Mouse (Mus musculus): ENCODE results near the gene Scly.

Scly gene

DNA sequence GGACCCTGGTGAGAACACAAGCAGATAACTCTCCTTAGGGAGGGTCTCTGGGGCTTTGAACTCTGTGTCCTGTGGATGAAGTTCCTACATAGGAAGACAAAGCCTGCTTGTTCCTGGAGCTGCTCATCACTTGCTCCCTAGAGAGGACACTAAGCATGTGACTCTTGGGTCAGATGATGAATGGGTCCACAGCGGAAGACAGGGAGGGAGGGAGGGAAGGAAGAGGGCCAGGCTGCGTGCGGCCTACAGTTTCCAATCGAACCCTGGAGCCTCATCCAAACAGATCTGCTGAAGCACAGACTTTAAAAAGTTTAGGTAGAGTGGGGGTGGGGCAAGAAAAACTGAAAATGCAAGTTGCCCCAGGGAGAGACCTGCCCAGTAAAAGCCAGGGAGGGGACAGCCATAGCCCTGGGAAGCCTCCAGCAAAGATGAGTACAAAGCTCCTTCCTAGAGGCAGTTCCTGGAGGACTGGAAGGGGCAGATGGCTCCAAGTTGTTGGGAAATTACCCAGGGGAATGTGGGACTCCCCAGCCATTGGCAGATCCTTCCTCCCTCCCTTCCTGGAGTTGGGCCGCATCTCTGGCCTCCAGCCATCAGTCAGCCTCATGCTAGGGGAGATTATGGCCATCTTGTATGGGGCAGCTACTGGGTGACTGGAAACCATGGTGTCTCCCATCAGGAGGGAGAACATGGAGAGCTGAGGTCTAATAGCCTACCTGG is 1.7 kb downstream of the Scly start:
- DNase-seq (ENCODE audit: low read depth, low spot score), result no peak

DNA sequence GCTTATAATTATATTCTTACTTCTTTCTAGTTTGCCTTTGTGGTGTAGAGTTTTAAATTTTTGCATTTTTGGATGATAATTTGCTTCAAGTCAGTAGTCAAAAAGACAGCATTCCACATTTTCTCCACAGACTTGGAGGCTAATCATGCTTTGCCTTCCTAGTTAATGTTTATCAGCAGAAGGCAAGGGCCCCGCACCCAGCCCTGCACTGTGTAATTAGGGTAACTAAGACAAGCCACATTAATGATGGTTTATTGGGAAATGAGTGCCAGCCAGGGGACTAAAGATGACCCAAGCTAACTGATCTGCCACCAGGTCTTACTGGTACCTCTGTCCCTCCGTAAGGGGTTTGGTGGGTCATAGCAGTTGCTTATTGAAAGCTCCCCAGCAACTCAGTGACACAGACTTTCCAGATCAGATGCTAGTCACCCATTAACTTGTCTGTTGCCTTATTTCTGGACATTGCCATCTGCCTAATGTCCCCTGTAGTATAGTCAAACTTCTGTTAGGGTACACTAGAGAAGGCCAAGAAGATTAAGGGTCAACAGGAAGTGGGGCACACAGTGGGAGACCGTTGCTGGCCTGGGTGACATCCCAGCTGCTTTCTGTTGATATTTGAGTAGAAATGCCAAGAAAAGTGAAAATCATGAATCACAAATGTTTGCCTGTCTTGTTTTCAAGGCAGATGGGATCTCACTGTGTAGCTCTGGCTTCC is 3.2 kb downstream of the Scly start:
- DNase-seq (ENCODE audit: low read depth, low spot score), result no peak

DNA sequence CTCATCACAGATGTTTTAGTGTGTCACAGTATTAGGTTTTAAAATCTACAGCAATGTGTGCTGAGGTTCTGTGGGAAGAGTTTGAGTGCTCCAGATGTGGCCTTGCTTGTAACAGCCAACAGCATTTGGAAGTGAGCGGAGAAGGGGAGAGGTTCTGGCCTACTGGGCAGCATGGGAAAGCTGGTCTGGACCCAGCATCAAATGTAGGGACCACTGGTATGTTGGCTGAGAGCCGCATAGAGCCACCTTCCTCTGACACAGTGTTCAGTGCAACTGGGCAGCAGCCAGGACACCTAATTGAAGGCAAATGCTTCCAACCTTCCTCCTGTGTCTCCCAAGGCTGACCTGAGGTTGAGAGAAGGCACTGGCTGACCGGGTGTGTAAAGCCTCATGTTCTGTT is 3.9 kb downstream of the Scly start:
- DNase-seq (ENCODE audit: low read depth, low spot score), result no peak

DNA sequence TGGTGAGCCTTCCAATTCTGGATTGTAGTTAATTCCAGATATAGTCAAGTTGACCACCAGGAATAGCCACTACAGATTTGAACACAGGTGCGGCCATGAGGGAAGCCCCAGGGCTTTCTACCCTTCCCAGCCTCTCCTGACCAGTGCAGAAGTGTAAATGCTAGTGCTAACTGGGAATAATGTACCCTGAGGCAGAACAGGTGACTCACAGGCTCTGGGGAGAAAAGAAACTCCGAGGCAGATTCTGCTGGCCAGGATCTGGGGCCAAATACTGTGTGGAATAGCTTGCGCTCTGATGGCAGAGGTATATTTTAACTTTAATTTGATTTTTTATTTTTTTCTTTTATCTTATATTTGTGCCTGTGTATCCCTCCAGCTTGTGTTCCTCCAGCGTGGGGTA is 6.5 kb downstream of the Scly start:
- no peak for DNase-seq (ENCODE audit: low read depth, low spot score)

DNA sequence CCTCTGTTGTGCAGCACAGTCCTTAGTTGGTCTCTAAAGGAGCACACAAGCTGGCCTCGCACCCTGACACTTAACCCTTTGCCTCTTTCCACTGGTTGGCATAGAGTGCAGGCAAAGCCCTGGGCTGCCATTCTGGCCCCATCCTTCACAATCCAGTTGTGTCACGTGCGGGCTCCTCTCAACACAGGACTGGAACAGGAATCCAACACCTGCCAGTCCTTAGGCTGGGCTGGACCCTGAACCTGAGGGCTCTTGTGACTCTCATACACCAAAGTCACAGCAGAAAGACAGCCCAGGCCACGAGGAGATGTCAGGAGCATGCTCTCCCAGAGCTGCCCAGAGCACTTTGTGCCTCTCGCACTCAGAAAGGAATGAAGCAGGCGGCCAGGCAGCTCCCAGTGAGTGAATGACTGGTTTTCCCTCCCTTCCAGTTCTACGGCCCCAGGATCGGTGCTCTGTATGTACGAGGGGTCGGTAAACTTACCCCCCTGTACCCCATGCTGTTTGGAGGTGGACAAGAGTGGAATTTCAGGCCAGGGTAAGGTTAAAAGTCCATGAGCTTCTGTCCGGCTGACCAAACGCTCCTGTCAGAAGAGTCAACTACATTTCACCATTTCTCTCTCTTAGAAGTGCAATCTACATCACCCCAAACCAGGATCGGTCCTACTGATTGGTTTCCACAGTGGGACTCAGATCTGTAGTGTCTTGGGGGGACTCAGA is 11.4 kb downstream of the Scly start:
- DNase-seq (ENCODE audit: low read depth, low spot score), result no peak

DNA sequence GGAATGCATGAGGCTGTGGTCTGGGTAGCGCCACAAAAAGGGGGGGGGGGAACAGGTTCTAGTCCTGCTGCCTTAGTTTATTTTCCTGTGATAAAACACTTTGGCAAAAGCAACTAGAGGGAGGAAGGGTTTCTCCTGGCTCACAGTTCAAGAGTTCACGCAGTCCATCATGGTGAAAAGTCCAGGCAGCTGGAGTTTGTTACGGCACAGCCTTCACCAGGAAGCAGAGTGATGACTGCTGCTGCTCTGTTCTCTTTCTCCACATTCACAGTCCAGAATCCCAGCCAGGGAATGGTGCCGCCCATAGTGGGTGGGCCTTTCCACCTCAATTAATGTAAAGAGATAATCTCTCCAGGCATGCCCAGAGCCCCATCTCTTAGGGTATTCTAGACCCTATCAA is 14.1 kb downstream of the Scly start:
- no peak for DNase-seq (ENCODE audit: low read depth, low spot score)

DNA sequence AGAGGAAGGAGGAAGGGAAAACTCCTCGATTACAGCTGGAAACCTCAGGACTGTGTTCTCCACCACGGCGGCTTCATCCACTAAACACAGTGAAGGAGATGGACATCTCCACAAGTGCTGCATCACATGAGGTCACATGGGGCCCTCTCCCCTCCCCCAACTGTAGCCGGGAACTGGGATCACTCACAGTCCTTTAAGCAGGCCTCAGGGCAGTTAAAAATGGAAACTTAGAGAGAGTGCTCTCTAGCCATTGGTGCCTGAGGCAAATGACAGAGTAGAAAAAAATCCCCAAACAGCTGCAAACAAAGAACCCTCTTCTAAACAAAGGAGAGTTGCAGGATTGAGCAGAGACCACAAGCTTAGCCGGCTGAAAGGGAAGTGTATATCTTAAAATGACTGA is 15.1 kb downstream of the Scly start:
- no peak for DNase-seq (ENCODE audit: low read depth, low spot score)

DNA sequence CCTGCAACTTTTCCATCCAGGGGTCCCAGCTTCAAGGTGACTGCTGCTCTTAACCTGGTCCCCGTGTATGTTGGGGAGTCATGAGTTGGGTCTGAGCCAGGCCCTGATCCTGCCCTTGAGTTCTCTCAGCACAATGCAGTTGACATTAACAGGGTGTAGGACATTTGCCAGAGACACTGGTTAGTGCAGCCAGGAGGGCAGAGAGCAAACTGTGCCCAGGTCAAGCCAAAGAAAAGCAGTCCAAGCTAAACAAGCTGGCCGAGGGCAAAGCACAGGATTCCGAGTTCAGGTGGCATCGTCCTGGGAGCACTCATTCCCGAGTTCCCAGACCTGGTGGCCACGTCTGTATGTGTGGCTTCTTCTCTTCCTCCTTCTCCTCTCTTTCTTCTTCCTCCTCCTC is 19.5 kb downstream of the Scly start:
- DNase-seq (ENCODE audit: low read depth, low spot score), result no peak

DNA sequence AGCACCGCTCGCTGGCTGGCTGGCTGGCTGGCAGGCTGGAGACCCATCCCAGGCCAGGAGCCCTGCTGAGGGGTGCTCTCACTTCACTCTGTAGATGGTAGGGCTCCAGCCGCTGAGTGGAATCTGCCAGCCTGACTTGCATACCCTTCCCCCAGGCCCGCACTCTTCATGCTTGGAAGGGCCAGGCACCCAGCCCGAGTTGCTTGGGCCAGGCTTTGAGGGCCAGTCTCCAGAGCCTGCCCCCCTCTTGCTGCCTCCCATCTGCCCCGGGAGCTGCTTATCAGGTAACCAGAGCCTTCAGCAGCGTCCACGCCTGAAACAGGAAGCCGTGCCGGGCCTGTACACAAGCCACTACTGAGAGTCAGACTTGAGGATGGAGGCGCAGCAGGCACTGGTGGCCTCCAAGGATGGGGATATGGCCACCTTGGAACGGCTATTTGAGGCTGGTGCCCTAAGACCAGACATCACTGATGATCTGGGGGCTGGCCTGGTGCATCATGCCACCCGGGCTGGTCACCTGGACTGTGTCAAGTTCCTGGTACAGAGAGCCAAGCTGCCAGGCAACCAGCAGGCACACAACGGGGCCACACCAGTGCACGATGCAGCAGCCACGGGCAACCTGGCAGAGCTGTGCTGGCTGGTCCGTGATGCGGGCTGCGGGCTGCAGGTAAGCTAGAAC is 23.8 kb downstream of the Scly start, which contains the start of gene Espnl:
Gene Espnl, plus strand, starts transcription at position 316 of the 679 bp plus-strand sequence.
- no peak for DNase-seq (ENCODE audit: low read depth, low spot score)

DNA sequence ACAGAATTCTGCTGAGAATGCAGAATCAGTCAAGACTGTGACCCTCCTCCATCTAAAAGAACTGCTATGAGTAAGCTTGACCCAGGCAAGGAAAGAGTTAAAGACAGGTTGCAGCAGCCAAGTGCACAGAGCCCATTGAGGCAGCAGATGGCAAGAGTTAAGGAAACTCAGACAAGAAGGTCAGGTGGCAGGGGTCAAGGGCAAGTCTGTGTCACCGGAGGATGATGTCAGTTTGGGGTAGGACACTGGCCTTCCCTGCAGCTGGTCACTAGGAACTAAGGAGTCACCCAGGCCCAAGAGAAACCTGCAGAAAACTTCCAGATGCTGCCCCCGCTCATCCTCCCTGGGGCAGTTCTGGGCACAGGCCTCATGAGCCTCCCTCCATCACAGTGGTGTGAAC is 26.5 kb downstream of the Scly start:
- no peak for DNase-seq (ENCODE audit: low read depth, low spot score)

DNA sequence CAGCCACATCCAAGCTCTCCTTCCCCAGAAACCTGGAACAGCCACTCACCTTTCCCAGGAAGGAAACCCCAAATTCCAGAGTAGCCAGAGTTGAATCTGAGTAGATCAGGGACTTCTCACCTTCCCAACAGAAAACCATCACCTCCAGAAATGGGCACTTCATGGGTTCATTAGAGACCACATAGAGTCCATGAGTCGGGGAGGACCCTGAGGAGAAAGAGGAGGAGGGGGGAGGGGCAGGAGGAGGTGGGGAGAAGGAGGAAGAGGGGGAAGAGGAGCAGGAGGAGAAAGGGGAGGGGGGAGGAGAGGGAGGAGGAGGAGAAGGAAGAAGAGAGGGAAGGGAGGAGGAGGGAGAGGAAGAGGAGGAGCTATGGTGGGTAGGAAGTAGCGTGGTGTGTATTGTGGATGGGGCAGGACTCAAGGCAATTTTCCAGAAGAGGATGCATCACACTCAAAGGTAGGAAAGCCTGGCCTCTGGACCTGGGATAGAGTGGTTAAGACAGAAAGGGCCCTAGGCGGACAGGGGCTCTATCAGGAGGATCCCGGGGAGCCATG is 27.4 kb downstream of the Scly start:
- DNase-seq (ENCODE audit: low read depth, low spot score), result no peak

DNA sequence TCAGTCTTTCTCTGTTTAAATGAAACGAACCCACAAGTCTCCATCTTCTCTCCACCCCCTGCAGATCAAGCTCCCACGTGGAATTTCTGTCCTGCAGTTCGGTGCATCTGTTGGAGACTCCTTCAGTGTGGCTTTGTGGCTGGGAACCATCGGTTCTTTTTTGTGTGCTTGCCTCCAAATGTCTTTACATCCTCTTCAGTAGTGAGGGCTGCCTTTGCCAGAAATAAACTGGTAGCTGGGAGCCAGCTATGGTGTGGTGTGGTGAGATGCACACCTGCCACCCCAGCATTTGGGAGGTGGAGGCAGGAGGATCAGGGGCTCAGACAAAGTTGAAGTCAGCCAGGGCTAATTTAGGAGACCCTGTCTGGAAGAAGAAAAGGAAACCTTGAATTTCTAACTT is 34.0 kb downstream of the Scly start:
- no peak for DNase-seq (ENCODE audit: low read depth, low spot score)

DNA sequence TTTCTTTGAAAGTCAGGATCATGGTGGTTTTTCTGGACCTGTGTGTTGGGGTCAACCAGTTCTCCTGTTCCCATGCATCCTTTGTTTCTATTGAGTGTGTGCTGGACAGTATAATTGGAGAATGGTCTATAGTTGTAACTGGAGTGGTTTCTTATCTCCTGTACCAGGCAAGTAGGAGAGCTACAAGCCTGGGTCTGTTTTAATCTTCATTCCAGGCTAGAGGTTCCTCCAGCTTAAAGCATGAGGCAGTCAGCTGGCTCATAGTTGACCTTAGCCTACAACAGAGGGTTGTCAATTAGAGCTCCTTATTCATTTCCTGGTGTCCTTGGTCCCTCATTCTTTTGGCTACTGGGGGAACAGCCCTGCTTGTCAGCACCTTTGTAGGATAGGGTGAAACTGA is 35.4 kb downstream of the Scly start:
- DNase-seq (ENCODE audit: low read depth, low spot score), result no peak

DNA sequence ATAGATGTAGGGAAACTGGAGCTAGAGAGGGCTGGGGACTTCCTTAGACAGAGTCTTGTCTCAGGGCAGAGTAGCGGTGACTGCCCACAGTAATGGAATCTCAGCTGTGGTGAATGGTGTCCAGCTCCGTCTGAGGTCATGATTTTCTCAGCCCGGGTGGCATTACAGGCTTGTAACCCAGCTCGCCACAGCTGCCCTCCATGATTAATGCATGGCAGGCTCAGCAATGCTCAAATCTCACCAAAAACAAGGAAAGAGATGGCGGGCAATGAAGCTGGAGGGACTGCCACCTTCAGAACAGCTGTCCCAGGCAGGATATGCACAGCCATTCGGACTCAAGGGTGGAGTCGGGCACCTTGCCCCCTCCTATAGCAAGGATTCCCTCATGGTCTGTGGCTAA is 39.2 kb downstream of the Scly start:
- no peak for DNase-seq (ENCODE audit: low read depth, low spot score)

DNA sequence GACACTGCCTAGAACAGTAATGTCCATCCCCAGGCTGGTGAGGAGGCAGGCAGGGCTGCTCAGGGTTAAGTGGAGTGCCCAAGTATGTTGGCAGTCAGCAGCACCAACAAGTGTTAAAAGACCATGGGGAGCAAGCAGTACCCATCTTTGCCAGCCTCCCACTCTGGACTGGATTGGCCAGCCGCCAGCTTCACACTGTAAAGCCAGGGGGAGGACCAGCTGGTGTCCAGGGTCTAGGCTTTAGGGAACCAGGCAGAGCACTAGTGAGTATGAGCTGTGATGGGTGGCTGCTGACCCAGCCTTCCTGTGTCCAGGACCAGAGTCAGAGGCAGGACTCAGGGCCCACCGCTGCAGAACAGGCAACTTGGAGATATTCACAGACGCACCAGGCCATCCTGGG is 45.9 kb downstream of the Scly start:
- no peak for DNase-seq (ENCODE audit: low read depth, low spot score)

DNA sequence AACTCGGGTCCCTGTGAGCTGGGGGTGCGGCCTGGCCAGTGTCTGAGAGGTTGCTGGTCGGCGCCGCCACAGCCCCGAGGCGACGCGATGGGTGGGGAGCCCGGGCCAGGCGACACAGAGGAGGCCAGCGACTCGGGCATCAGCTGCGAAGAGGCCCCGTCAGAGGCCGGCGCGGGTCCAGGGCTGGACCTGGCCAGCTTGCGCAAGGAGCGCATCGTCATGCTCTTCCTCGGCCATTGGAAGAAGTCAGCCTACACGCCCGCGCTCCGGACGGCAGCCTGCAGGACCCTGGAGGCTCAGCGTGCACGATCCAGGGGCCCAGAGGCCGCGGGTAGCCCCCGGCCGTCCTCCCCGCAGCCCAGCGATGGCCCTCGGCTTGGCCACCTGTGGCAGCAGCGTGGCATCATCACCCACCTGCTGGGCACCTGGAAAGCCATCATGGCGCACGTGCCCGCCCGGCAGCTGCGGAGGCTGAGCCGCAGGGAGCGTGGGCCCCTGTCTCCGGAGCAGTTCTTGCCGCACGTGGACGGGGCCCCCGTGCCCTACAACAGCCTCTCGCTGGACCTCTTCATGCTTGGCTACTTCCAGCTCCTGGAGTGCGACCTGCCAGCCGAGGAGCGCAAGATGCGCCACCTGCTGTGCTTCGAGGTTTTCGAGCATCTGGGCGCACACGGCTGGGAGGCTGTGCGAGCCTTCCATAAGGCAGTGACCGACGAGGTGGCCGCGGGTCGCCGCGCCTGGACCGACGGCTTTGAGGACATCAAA is 47.0 kb downstream of the Scly start:
- DNase-seq (ENCODE audit: low read depth, low spot score), result no peak

DNA sequence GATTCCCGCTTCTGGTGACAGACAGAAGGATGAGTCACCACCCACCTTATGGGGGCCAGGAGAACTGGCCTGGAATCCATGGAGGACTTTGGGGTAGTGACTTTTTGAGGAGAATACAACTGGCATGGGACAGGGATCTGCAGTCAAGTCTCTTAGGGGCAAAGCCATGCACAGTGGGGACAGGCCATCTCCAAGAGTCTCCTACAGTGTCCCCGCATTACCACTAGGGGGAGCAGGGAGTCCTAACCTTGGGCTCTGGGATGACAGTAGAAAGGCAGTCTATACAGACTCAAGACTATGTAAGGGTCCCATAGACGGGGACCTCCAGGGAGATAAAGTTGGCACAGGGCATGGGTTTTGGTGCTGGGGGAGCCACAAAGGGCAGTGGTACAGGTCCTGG is 48.8 kb downstream of the Scly start:
- DNase-seq (ENCODE audit: low read depth, low spot score), result peak; percentile 75

DNA sequence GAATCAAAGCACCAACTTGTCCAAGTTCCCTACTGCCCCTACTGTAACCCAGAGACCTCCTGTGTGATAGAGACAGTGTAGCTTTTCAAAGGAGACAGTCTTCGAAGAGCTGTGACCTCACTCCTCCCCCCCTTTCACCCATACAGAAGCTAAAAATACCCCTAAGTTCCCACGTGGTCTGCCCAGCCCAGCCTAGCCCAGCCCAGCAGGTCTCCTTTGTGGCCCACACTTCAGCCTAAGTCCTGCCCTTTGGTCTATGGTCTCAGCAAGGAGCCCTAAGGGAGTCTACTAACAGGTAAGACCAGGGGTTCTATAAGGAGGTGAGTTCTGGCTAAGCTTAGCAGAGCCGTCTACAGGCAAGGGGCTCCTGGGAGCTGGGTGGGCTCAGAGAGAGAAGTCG is 52.7 kb downstream of the Scly start, which contains the start of gene Klhl30:
Gene Klhl30, plus strand, starts transcription at position 176 of the 400 bp plus-strand sequence.
- DNase-seq (ENCODE audit: low read depth, low spot score), result no peak

DNA sequence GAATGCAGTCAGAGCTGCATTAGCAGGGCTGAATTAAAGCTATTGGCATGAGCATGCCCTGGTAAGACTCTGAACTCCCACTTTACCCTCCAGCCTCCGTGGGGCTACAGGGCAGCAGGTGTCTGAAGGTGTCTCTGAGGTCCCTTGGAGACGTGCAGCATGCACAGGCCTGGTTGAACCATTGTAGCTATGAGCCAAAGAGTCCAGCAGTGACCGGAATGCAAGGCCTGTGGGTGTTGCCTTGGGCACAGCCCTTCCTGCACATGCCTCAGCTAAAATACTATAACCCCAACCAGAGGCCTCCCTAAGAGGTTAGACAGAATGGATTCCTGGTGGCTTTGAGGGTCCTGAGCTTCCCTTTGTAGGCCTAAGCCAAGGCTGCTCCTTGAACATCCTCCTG is 53.1 kb downstream of the Scly start:
- DNase-seq (ENCODE audit: low read depth, low spot score), result no peak

DNA sequence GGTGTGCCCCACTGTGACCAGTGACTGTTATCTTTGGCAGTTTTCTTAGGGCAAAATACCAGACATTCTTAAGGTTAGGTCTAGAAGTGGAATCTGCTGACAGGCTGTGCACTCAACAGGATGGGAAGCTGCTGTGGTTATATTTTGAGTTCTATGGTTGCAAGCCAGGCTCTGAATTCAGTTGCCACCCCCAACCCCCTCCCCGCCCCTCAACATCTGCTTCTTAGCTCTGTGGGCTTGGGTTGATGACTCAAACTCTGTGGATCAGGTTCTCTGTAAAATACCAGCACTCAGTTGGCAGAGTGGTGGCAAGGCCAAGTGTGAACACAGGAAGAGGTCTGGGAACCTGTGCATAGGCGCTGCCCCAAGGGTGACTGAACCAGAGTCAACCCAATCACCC is 54.1 kb downstream of the Scly start:
- no peak for DNase-seq (ENCODE audit: low read depth, low spot score)

DNA sequence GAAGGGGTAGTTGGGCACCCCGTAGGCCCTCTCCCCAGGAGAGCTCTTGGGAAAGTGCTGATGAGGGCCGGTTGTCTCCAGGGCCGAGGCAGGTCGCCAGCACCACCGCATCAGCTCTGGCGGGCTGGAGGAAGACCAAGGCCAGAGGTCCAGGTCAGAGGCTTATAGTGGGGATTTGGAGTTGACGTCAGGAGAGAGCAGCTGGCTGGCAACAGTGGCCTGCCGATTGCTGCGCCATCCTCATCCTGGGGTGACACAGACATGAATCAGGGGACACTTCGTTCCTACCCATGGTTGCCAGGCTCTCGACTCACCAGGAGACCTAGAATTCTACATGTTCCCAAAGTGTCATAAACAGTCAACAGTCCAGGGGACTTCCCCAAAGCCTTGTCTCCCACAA is 58.0 kb downstream of the Scly start:
- DNase-seq (ENCODE audit: low read depth, low spot score), result no peak

Measured in ES-CJ7 (cell line).